Mouse (Mus musculus) spleen, adult 2 months (tissue): ENCODE results near the gene Fam198a. TPM values are rescaled to one million over a fixed set of nuclear protein-coding genes. Genes with fewer than 3 reads are reported as not detected.

Source experiments
- DNase-seq, 2 experiments: peaks; one replicate each; pipeline versions ENCODE4 v3.0.0 to v3.0.0-alpha.2; 2012 to 2021; ENCODE audit warnings: low spot score in 2 of 2, low read depth in 1 of 2
- H3K27ac ChIP-seq: fragments of 200-500 bp; 2 replicates; pipeline ENCODE4 v1.5.1; 2012; ENCODE audit warnings: low read length, inconsistent platforms; ENCODE audit not compliant: insufficient read depth
- H3K27me3 ChIP-seq: fragments of 200-500 bp; 2 replicates; pipeline ENCODE4 v1.6.1; 2012; ENCODE audit warnings: mild to moderate bottlenecking, moderate library complexity, low read length, inconsistent platforms; ENCODE audit not compliant: control insufficient read depth, insufficient read depth
- H3K36me3 ChIP-seq: fragments of 200-500 bp; 2 replicates; pipeline ENCODE4 v1.6.1; 2012; ENCODE audit warnings: mild to moderate bottlenecking, low read length, inconsistent platforms; ENCODE audit not compliant: control insufficient read depth, insufficient read depth
- H3K4me1 ChIP-seq: fragments of 200-500 bp; 2 replicates; pipeline ENCODE4 v1.6.1; 2011; ENCODE audit warnings: inconsistent platforms; ENCODE audit not compliant: control insufficient read depth, insufficient read depth, insufficient read length
- H3K4me3 ChIP-seq: fragments of 200-500 bp; 2 replicates; pipeline ENCODE4 v1.5.1; 2011; ENCODE audit warnings: mild to moderate bottlenecking, inconsistent platforms; ENCODE audit not compliant: insufficient read depth, insufficient read length; ENCODE audit errors: extremely low read depth
- CTCF ChIP-seq: fragments of 200-500 bp; IDR thresholded peaks from 2 replicates; pipeline ENCODE4 v1.5.1; 2011; ENCODE audit warnings: mild to moderate bottlenecking, inconsistent platforms; ENCODE audit not compliant: insufficient read depth, insufficient read length, insufficient replicate concordance; ENCODE audit errors: extremely low read depth
- POLR2A ChIP-seq: fragments of 200-500 bp; IDR thresholded peaks from 2 replicates; pipeline ENCODE4 v1.6.1; 2011; ENCODE audit warnings: low read depth, low read length, inconsistent platforms
- WGBS: fragments of 180-500 bp; shearing (Covaris S2); methylation state at CpG from one replicate; pipeline ENCODE4 v1.1.7; 2018; 5-methylcytosine and 5-hydroxymethylcytosine counted together
- polyA plus RNA-seq: library from polyadenylated mRNA; depleted of rRNA; stranded (reverse); fragments of >200 nt; gene quantifications from 2 replicates; pipeline ENCODE4 v1.2.3, GENCODE M21; 2012

Fam198a gene
- polyA plus RNA-seq, 1 experiment, result 0.28 TPM

- peak overlapping the region; percentile 81 for H3K27ac ChIP-seq
- no peaks in the 10 kb centered on the region for H3K27me3 ChIP-seq
- no peak overlapping the region for H3K4me3 ChIP-seq
- peak in 1 of 2 experiments; percentile 47 for DNase-seq
- peaks cover 21% of the 10 kb centered on the region; the same call in 1 of the 2 replicates for H3K4me1 ChIP-seq
- H3K36me3 ChIP-seq, result no peaks in the 10 kb centered on the region
- 23% methylated on average over 11 of the region's 11 CpGs for WGBS
- no peak for TF ChIP-seq CTCF
Measured at GRCm38 (mm10) chr9:121926634-121927405, 24.0 kb upstream of the Fam198a start.

GRCm38 (mm10) chr9:121927721-121928120 lies 23.1 kb upstream of the Fam198a start:
- H3K27me3 ChIP-seq, result no peaks in the 10 kb centered on the region
- H3K4me1 ChIP-seq, result peaks cover 21% of the 10 kb centered on the region; the same call in 1 of the 2 replicates
- 58% methylated on average over 7 of the region's 7 CpGs for WGBS
- no peaks in the 10 kb centered on the region for H3K36me3 ChIP-seq
- TF ChIP-seq POLR2A, result no peak
- no peak for TF ChIP-seq CTCF
- H3K4me3 ChIP-seq, result no peak overlapping the region
- H3K27ac ChIP-seq, result peak overlapping the region; percentile 81
- DNase-seq, result no peak

GRCm38 (mm10) chr9:121928498-121928897 lies 22.3 kb upstream of the Fam198a start:
- TF ChIP-seq CTCF (peak; percentile 63; the same call in 1 of the 2 replicates), POLR2A (no peak; the same call in 1 of the 2 replicates)
- 7% methylated on average over 2 of the region's 2 CpGs for WGBS
- DNase-seq, result peak; percentile 57 to 74
- Histone ChIP-seq H3K27me3 (no peaks in the 10 kb centered on the region), H3K27ac (peak overlapping the region; percentile 81), H3K4me3 (no peak overlapping the region), H3K4me1 (peaks cover 21% of the 10 kb centered on the region; the same call in 1 of the 2 replicates), H3K36me3 (no peaks in the 10 kb centered on the region)

GRCm38 (mm10) chr9:121934856-121935255 lies 15.9 kb upstream of the Fam198a start:
- no peaks in the 10 kb centered on the region for H3K27me3 ChIP-seq
- H3K36me3 ChIP-seq, result no peaks in the 10 kb centered on the region
- H3K27ac ChIP-seq, result no peak overlapping the region
- no peak for DNase-seq
- WGBS, result 88% methylated on average over 4 of the region's 4 CpGs
- TF ChIP-seq CTCF, result no peak
- no peak for TF ChIP-seq POLR2A
- peaks cover 3% of the 10 kb centered on the region; the same call in 1 of the 2 replicates for H3K4me1 ChIP-seq
- H3K4me3 ChIP-seq, result no peak overlapping the region

- H3K4me3 ChIP-seq, result no peak overlapping the region
- H3K27ac ChIP-seq, result no peak overlapping the region
- TF ChIP-seq CTCF, result no peak
- WGBS, result 93% methylated on average over 1 of the region's 1 CpGs
- H3K36me3 ChIP-seq, result no peaks in the 10 kb centered on the region
- no peaks in the 10 kb centered on the region for H3K27me3 ChIP-seq
- no peak for DNase-seq
- H3K4me1 ChIP-seq, result peaks cover 3% of the 10 kb centered on the region; the same call in 1 of the 2 replicates
Measured at GRCm38 (mm10) chr9:121936952-121937351, 13.8 kb upstream of the Fam198a start.

- Histone ChIP-seq H3K27ac (no peak overlapping the region), H3K4me3 (peak overlapping the region; percentile 53; the same call in 1 of the 2 replicates), H3K27me3 (no peaks in the 10 kb centered on the region), H3K36me3 (no peaks in the 10 kb centered on the region), H3K4me1 (peaks cover 3% of the 10 kb centered on the region; the same call in 1 of the 2 replicates)
- 19% methylated on average over 6 of the region's 6 CpGs for WGBS
- TF ChIP-seq POLR2A (no peak), CTCF (no peak)
- no peak for DNase-seq
Measured at GRCm38 (mm10) chr9:121937451-121937864, 13.3 kb upstream of the Fam198a start.

GRCm38 (mm10) chr9:121937944-121938355 lies 12.8 kb upstream of the Fam198a start:
- TF ChIP-seq CTCF, result no peak
- TF ChIP-seq POLR2A, result no peak
- Histone ChIP-seq H3K27me3 (no peaks in the 10 kb centered on the region), H3K36me3 (no peaks in the 10 kb centered on the region), H3K4me3 (peak overlapping the region; percentile 53; the same call in 1 of the 2 replicates), H3K4me1 (peaks cover 3% of the 10 kb centered on the region; the same call in 1 of the 2 replicates), H3K27ac (no peak overlapping the region; the same call in 1 of the 2 replicates)
- 53% methylated on average over 21 of the region's 21 CpGs for WGBS
- no peak for DNase-seq
